Mouse (Mus musculus) left cerebral cortex, adult 9 months (tissue): ENCODE data around the gene Tmem163.

Experiments used
- DNase-seq, 2 experiments: peaks; one replicate each; pipeline ENCODE4 v3.0.0; 2022; ENCODE audit warnings: low spot score in 2 of 2

The Tmem163 gene

GRCm38 (mm10) chr1:127568641-127569040 lies 110.7 kb downstream of the Tmem163 start:
- DNase-seq: no peak

- no peak for DNase-seq
Observed at GRCm38 (mm10) chr1:127556486-127556845, 122.9 kb downstream of the Tmem163 start.

DNA sequence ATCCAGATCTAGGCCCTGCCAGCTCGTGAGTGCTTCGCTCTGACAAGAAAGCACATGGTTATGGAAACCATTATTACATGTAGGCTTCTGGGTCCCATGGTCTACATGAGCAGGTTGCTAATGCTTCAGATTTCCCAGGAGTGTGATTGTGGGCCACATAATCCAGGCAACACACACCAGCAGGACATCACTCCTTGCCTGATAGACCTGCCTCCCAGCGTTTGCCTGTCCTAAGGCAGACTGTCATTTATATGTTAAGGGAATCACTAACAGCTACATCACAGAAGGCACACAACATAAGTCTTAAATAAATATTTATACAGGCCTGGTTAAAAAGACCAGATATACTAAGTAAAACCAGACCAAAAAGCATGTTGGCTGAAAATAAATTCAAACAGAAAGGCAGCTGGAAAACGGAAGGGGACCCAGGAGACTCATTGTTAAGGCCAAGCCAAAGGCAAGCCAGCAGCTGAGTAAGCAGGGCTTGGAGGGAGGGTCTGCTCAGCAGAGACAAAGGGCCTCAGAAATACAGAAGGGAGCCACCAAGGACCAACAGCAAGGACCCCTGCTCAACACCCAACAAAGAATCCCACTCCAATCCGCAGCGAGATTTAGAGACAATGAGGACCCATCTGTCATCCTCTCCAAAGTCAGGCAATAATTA lies 123.4 kb downstream of the Tmem163 start:
- no peak for DNase-seq

DNA sequence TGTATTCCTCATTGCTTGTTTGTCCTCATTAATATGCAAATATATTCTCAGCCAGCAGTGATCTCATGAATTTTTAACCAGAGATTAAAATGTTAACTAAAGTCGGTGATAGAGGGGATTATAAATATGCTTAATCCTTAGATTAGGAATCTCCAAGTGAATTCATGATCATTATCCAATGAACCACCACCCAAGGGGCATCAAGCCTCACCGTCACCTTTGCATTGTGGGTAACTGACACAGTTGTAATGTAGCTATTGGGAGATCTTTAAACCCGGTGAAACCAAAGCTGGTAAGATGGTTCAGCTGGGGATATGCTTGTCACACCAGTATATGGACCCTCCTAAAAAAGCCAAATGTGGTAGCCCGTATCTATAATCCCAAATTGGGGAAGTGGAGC lies 131.3 kb downstream of the Tmem163 start:
- DNase-seq: no peak

GRCm38 (mm10) chr1:127542756-127543155 lies 136.6 kb downstream of the Tmem163 start:
- no peak for DNase-seq

- peak in 1 of 2 experiments; percentile 55 for DNase-seq
Observed at GRCm38 (mm10) chr1:127541931-127542330, 137.4 kb downstream of the Tmem163 start.

DNA sequence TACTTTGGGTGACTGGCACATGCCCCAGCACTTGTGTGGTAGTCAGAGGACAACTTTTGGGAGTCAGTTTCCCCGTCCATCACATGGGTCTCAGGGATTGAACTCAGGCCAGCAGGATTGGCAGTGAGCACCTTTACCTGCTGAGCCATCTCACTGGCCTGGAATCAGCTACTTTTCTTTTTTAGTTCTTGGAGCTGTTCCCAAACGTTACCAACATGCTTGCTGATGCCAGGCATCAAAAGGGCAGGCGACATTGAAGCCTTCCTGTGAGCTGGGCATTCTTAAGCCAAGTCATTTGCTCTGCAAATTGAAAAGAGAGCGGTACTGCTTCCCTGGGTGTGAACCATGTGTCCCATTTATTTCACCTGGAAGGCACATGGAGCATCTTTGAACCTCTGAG lies 137.8 kb downstream of the Tmem163 start:
- DNase-seq: no peak

DNA sequence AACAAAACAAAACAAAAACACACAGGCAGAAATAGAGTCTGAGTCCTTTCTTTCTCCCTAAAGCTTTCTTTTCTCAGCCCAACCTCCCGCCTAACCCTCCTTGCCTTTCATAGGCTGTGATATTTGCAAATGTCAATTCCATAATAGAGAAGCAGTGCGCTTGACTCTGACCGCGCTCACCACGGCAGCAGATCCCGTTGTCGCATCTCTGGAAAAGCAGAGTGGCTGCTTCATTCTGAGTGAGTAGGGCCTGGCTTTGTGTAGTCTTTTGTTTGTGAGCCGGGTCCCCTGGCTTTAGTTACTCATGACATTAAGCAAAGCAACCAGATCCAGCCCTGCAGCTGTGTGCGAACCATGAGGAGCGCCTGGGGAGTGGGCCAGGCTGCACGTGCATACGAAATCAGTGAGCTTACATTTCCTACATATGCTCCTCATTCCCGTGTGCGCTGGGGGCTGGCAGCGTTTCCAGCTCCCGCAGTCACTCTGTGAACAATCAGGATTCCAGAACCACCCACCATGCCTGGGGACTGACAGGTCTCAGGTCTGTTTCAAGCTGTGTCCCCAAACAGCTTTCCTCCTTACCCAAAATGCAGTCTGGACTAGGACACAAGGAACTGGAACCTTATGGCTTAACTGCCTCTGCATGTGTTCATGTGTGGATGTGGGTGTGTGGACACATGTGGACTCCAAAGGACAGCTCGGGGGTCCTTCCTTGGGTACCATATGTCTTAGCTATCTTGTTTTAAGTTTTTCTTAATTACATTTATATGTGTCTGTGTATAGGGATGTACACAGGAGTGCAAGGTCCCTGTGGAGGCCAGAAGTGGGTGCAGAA lies 141.9 kb downstream of the Tmem163 start:
- peak in 1 of 2 experiments; percentile 10 for DNase-seq

DNA sequence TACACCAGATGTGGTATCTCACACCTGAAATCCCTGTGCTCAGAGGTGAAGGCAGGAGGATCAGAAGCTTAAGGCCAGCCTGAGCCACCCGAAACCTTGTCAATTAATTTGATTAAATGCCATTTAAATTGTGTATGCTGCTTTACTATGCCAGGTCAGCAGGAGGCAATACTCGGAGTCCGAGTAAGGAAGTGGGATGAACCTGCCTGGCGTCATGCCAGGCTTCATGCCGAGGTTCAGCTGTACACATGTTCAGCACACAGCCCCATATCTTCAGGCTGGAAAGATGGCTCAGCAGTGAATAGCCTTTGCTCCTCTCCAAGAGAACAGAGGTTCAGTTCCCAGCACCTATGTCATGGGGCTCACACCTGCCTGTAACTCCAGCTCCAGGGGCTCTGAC lies 142.9 kb downstream of the Tmem163 start:
- DNase-seq: no peak

DNA sequence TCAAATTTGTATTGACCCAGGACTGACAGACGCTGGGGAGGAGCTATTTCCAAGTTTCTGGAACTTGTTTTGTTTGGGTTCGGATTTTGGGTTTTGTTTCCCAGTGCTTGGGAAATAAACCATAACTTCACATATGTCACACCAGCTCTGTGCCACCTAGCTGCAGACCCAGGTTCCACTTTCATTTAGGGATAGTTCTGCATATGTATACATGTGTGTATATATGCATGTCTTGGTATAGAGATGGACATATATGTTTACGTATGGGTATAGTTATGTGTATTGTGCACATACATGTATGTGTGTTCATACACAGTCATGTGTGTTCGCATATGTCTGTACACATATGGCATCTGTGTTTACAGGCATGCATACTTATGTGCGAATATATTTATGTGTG lies 147.6 kb downstream of the Tmem163 start:
- no peak for DNase-seq

- peak in 1 of 2 experiments; percentile 8 for DNase-seq
Observed at GRCm38 (mm10) chr1:127530849-127531580, 148.3 kb downstream of the Tmem163 start.

DNA sequence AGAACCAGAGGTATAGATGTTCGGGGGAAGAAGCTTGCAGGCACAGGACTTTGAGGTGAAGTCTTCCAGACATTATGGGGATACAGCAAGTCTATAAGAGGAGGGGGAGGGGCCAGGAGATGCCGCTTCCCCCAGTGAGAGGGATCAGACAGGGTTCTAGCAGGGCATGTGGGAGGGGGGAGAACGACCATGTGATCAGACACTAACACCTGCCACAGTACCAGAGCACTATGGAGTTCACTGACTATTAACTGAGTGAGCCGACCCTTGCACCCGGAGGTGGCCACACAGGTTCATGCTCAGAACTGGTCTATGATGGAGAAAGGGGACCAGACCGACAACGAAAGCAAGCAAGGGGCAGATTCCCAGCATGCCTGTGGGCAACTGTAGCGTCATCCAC lies 156.0 kb downstream of the Tmem163 start:
- DNase-seq: no peak

DNA sequence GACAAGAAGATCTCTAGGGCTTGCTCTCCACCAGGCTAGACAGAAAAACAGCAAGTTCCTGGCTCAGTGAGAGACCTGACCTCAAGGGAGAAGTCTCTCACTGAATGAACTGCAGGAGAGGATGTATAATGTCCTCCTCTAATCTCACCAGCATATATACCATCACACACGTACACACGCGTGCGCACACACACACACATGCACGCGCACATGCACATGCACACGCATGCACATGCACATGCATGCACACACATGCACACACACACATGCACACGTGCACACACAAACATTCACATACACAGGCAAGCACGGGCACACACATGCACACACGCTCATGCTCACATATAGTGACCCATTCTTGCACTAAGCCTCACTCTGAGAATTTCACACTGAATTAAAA lies 164.5 kb downstream of the Tmem163 start:
- DNase-seq: no peak

DNA sequence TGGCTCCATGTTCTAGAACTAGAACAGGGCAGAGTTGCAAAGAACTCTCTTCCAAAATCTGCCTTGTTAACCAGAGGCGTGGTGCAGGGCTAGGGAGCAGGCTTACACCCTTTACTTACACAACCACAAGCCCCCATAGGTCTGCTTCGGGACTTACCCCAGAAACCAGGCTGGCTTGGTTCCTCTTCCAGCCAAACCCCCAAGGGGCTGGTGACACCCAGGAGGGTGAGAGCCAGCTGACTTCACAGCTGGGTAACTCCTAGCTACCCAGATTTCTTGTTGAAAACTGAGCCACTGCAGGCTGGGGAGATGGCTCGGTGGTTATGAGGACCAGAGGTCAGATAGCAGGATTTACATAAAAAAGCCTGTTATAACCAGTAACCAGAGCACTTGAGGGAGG lies 164.9 kb downstream of the Tmem163 start:
- DNase-seq: no peak

DNA sequence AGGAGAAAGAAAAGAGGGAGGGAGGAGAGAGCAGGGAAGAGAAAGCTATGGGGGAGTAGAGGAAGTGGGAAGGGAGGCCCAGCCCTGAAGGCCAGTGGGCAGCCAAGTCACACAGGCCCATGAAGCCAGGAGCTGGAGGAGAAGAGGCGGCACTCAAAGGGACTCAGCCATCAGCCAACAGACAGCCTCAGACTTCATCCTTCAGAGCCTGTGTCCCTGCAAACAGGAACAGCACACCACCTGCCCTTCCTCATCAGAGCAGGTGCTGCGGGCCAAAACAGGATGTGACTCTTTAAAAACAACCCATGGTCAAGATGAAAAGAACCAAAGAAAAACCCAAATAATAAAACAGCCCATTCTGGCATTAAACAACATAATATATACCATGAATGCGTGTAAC lies 165.7 kb downstream of the Tmem163 start:
- no peak for DNase-seq

DNA sequence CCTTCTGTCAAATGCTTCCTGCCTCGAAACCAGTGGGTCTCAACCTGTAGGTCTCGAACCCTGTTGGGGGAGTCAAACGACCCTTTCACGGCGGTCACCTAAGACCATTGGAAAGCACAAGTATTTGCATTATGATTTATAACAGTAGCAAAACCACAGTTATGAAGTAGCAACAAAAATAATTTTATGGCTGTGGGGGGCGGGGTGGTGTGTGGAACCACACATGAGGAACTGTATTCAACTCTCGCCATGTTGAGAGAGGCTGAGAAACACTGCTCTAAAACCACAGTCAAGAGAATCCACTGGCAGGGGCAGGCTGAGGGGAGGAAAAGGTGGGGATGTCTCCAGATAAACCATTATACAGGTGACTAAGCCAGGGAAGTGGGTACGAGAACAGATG lies 166.2 kb downstream of the Tmem163 start:
- no peak for DNase-seq

GRCm38 (mm10) chr1:127512709-127513108 lies 166.6 kb downstream of the Tmem163 start:
- DNase-seq: no peak

DNA sequence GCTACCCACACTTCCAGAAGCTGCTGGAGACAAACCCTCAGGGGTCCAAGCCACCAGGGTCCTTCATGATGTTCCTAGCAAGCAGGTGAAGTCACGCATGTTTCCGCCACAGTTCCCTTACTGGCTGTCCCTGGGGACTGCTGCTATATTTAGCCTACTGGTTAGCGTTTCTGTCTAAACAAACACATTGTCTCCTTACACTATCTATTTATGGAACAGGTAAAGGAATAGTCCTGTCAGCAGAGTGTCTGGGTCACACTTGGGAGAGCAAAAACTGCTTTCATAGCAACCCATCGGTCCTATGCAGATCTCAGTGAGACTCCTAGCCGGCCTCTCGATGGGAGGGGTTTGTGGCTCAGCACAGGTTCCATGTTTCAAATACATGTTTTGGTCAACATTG lies 168.0 kb downstream of the Tmem163 start:
- no peak for DNase-seq

DNA sequence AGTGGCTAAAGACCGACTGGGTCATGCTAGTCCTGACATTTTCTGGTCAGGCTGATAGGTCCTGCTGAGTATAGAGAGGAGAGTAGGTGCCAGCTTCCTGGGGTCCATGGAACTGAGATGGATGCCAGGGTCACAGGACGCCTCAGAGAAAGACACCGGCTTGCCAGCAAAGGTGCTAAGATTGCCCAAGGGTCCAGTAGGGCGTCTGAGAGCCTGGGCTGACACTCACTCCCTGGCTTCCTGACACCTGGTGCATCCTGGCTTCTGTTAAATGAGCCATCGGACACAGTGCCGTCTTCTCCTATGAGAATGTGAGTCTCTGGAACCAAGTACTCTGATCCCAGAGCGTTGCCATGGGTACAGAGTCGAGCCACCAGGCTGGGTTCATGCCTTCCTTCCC lies 170.4 kb downstream of the Tmem163 start:
- no peak for DNase-seq

- no peak for DNase-seq
Observed at GRCm38 (mm10) chr1:127508067-127508739, 171.1 kb downstream of the Tmem163 start.

DNA sequence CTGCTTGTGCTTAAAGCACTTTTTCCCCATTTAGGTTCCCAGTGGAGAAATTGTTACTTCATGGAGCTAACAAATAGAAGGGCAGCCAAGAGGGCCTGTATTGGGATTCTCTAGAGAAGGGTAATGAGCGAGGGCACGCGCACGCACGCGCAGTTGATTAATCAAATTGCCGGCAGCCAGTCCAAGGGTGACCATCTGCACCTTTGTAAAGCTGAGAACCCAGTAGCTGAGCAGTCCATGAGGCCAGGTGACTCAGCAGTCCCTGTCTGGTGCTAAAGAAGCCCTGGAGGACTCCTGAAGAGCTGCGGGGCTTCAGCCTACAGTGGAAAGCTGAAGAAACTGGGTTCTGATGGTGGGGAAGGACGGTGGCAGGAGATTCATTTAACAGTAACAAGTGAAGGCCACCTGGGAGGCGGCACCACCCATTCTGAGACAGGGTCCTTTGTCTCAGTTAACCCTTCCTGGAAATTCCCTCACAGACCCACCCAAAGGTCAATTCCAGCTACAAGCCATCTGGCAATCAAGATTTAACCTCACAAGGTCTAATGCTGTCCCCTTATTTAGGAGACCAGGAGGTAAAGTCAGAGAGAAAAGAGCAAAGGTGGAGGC lies 172.2 kb downstream of the Tmem163 start:
- DNase-seq: no peak

DNA sequence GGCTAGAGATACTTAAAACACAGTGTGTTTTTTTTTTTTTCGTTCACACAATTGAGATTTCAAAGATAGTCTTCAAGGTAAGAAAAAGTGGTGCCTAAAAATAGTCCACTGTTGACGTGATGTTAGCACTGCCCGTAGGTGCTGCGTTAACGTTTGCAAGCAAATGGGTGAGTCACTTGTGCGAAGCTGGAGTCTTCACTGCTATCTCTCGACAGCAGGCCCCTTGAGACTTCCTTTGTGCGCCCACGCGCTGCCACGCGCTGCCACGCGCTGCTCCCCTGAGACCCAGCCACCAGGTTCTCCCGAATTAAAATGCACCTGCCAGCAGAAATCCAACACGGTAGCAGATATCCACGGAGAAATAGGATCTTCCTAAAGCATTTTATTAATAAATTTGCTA lies 178.6 kb downstream of the Tmem163 start:
- DNase-seq: peak in 1 of 2 experiments; percentile 20
